Mouse (Mus musculus): ENCODE data around the gene Gdf2.

Gene Gdf2

DNA sequence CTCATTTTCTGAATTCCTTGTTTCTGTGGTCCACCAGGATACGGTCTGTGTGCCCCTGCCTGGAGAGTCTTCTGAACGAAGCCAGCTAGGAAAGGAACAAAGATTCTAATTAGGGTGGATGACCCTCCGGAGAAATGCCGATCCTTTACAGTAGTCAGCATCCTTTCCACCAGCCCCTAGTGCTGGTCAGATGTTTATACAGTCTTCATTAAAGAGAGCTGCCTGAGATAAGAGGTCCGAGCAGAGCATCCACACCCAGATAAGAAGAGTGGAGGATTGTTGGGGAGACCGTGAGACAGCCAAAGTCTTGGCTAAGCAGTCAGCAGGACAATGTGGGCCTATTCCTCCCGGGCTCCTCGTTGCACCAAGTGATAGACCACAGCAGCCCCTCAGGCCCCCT is at the start of gene Gdf2:
Gene Gdf2, plus strand, starts transcription at position 301 of the 400 bp plus-strand sequence.
- no peak for DNase-seq (ENCODE audit: low read depth, low spot score)

DNA sequence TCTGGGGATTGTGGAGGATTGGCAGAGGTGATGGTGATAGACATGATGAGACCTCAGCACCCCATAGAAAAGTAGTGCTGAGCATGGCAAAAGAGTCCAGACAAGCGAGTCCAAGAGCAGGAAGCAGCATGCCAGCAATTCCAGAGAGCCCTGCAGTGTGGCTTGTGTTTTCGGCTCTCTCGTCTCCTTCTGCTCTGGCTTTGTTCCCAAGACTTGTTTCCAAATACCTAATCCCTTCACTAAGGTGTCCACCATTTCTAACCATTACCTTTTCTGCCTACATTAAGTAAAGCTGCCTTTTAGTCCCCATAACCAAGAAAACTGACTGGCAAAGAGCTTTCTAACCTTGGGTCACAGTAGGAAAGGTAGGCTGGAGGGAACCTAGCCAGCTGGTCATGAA is 49.3 kb upstream of the Gdf2 start:
- no peak for DNase-seq (ENCODE audit: low read depth, low spot score)

DNA sequence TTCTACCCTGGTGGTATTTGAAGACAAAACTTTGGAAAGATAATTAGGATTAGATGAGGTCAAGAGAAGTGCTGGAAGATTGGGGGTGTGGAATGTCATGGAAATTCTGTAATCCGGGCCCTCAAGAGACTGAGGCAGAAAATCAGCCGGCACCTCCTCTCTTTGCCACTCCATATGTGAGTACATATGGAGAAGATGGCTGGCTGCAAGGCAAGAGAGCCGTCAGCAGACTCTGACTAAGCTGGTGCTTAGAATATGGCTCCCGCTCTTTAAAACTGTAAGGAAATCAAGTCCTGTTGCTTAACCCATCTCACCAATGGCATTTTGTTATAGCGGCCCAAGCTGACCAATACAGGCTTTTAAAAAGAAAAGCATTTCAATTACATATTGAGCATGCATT is 45.1 kb upstream of the Gdf2 start:
- peak; percentile 21 for DNase-seq (ENCODE audit: low read depth, low spot score)

DNA sequence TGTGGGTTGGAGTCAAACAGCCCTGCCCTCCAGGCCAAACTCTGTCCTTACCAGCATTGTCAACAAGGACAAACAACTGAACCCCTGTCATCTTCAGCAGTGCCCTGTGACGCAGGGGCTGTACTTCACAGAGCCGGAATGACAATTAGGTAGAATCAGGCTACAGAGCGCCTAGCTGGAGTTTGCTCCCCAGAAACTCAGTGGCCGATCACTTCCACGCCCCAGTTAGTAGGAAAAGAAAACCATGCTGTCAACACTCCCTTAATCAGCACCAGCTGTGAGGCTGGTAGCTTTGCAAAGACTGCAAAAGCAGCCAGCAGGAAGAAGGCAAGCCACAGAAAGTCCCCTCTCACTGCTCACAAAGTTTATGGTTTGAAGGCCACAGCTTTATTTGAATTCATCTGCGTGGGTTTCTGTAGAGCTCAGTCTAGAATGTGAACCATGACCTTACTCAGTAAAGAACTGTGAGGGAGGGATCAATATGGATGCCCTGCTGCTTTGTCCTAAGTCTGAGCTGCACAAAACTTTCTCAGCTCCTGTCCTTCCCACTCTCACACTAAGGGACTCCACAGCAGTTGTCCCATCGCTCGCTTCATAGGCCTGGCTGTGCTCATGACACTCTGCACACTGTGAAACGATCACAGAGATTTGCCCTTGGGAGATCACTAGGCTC is 44.1 kb upstream of the Gdf2 start:
- no peak for DNase-seq (ENCODE audit: low read depth, low spot score)

GRCm38 (mm10) chr14:33902783-33903182 is 38.1 kb upstream of the Gdf2 start:
- no peak for DNase-seq (ENCODE audit: low read depth, low spot score)

DNA sequence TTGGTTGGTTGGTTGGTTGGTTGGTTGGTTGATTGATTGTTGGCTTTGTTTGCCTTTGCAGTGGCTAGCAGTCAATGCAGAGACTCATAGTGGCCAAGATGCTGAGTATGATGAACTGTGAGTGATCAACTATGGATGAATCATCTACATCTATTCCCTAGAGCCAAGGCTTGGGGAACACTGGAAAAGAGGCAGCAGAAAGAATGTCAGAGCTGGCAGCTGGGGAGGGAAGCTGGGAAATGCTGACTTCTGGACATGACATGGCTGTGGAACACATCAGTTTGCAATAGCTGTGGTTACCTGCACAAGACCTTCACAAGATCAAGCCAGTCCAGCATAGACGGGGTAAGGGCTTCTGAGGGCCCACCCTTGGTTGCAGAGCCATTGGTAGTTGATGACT is 37.6 kb upstream of the Gdf2 start:
- DNase-seq (ENCODE audit: low read depth, low spot score): no peak

DNA sequence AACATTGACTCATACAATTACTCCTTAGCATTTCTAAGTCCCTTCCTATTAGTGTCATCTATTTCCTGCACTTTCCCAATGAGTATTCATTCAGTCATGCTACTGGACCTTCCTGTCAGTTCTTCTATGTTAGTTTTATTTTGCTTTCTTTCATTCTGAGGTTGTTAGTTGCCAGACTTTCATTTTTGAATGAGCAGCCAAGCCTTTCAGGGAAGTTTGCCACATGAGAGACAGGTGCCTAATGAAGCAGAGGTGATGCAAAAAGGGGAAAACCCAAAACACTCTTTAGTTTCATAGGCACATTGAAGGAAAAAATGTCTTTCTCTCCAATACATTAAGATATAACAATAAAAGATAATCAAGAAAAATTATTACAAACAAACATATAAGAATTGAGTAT is 36.0 kb upstream of the Gdf2 start:
- DNase-seq (ENCODE audit: low read depth, low spot score): no peak

- no peak for DNase-seq (ENCODE audit: low read depth, low spot score)
These were observed 27.1 kb upstream of the Gdf2 start for GRCm38 (mm10) chr14:33913727-33914126.

GRCm38 (mm10) chr14:33914206-33914605 is 26.6 kb upstream of the Gdf2 start:
- DNase-seq (ENCODE audit: low read depth, low spot score): no peak

GRCm38 (mm10) chr14:33920727-33921559 is 19.9 kb upstream of the Gdf2 start:
- DNase-seq (ENCODE audit: low read depth, low spot score): peak; percentile 23

DNA sequence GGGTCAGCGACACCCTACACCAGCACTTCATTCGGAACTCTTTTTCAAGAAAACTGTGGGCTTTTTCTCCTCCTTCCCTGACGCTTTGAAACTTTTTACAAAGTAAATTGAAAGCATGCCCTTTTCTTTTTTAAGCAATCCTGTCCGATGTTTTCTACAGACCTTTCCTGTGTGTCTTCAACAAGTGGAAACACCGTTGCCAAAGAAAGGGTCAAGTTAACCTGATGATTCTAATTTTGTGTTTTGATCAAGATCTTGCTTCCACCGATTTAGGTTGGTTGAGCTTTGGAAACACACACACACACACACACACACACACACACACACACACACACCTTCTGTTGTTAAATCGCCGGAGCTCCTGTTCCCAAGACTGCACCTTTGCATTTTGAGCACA is 18.1 kb upstream of the Gdf2 start:
- DNase-seq (ENCODE audit: low read depth, low spot score): no peak

DNA sequence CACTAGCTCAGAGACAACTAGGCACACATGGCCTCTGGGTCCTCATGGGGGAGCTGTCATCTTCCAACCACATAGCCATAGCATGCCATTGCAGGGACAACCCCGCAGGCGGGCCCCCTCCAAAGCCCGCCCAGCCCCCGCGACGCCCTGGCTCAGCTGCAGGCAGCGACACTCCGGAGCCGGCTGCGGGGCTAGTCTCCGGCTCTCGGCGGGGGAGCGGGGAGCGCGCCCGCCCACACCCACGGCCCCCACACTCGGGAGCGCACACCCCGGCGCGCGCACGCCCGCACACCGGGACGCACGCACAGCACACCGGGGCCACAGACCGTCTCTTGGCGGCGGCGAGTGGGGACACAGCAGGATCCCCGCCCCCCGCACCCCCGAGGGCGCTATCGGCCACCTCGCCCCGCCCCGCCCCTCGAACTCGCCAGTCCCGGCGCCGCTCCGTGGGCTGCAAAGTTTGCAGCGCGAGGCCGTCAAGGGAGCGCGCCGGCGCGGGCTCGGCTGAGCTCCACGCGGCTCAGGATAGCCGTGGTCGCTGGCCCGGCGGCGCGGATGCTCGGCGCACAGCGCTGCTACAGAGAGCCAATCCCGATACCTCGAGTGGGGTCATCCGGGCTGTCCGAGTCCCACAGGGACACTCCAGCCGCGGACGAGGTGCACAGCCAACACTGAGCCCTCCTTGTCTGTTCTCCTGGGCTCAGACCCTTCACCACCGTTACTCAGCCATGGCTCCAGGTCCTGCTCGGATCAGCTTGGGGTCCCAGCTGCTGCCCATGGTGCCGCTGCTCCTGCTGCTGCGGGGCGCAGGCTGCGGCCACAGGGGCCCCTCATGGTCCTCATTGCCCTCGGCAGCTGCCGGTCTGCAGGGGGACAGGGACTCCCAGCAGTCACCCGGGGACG is 17.4 kb upstream of the Gdf2 start, which contains the start of gene Gdf10:
Gene Gdf10, plus strand, starts transcription at position 420 of the 903 bp plus-strand sequence.
- no peak for DNase-seq (ENCODE audit: low read depth, low spot score)

- no peak for DNase-seq (ENCODE audit: low read depth, low spot score)
These were observed 9.0 kb upstream of the Gdf2 start for GRCm38 (mm10) chr14:33931853-33932252.

- no peak for DNase-seq (ENCODE audit: low read depth, low spot score)
These were observed 7.7 kb upstream of the Gdf2 start for GRCm38 (mm10) chr14:33932935-33933703.

DNA sequence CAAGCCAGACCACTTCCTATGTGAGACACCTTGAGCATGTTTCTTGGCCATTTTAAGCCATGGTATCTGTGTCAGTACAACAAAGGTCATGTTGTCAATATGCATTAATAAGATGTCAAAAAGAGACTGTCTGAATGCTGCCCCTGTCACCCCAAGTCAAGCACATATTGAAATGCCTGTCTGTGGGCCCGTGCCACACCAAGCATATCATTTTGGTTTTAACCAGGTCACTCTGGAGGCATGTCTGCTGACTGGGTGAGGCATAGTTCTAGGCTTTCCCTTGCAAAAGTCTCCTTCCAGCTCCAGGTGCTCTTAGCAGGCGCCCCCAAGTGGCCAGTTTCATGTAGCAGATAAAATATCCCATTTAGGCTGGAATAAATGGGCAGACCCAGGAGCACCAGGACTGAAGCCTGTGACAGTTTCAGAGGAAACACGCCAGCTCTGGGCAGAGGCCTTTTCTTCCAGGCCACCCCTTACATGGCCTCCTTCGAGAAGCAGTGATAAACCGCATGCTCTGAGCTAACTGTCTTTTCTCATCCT is 7.0 kb upstream of the Gdf2 start:
- DNase-seq (ENCODE audit: low read depth, low spot score): no peak

DNA sequence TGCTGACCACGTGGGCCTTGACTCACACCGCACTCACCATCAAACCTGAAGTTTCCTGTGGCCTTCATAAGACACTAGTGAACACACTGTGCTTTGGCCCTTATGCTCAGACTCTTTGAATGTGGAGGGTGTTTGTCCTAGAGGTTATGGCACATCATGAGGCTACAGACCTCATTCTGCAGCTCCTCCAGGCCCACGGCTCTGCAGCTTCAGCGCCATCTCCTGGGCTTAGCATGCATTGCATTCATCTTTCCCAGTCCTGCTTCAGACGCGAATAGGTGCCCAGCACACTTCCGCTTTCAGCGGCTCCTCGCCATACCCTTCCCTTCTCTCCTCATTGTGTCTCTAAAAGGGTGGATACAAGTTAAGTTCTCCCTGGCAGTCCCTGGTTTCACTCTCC is 1.7 kb upstream of the Gdf2 start:
- peak; percentile 17 for DNase-seq (ENCODE audit: low read depth, low spot score)

- DNase-seq (ENCODE audit: low read depth, low spot score): no peak
These were observed 1.4 kb downstream of the Gdf2 start for GRCm38 (mm10) chr14:33942222-33942621.

DNA sequence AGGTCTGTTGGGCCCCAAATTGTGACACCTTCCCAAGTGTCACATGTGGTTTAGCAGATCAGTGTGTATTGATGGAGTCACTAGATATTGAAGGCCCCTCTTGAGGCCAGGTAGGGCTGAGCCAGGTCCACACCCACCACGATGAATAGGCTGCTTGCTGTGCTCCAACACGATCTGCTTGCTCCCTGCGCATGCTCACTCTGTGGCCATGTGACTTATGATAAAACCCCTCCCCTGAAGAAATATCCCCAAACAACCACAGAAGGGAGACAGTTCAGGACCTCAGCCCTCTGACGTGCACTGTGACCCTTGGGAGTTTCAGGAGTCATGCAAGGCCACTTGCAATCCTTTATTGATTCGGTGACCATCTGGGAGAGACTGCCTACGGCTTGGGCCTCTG is 5.3 kb downstream of the Gdf2 start:
- DNase-seq (ENCODE audit: low read depth, low spot score): no peak

- DNase-seq (ENCODE audit: low read depth, low spot score): no peak
These were observed 11.6 kb downstream of the Gdf2 start for GRCm38 (mm10) chr14:33952233-33952981.

GRCm38 (mm10) chr14:33953761-33954160 is 12.9 kb downstream of the Gdf2 start, which contains the start of gene Rbp3:
TSS of gene Rbp3 (plus strand) at chr14:33954003.
- DNase-seq (ENCODE audit: low read depth, low spot score): no peak

All from telencephalon, adult 2 months (tissue).